Mouse (Mus musculus) stomach, postnatal 0 days (tissue): ENCODE results near the gene Pld4.

ENCODE experiments used
- CTCF ChIP-seq: IDR thresholded peaks from 2 replicates; pipeline ENCODE4 v1.5.1; 2016; ENCODE audit warnings: antibody characterized with exemption, low read depth, mild to moderate bottlenecking, moderate library complexity
- EP300 ChIP-seq: optimal IDR thresholded peaks from 2 replicates; pipeline ENCODE3; 2016; ENCODE audit warnings: antibody characterized with exemption

- TF ChIP-seq CTCF (no peak), EP300 (no peak)
Measured at GRCm38 (mm10) chr12:112769031-112769430, 8.6 kb downstream of the Pld4 start.
